ENCODE assay signal across 18 mouse cellular contexts in the genomic region with DNA sequence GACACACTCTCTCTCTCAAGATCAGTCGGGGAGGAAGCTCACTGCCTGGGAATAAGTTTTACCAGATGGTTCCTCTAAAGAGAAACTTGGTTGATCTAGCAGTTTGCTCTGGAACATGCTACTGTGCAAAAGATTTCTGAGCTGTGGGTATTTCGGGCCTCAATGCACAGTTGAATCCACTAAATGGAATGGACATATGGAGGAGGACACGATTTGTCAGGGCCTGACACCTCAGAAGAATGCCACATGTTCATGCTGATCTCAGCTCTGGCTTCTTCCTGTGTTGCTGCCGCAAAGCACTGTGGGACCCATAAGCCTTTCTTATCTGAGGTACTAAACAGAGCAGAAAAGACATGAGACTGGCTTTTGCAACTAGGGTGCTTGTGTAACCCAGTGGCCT. TPM values are rescaled to one million over a fixed set of nuclear protein-coding genes. Genes with fewer than 3 reads are reported as not detected.
"Had no signal": no experiment of that assay in that cellular context is flagged by ENCODE, and none has a peak within 500 bp of the region (broad histone marks: within the 10 kb centered on the region; RNA-seq: fewer than 3 reads in every experiment).

No protein-coding gene starts in this region.

- H3K4me3 ChIP-seq: limb, embryonic 10.5 days; liver, embryonic 15.5 days; midbrain, embryonic 10.5 days; myocyte; neural tube, embryonic 12.5 days had no signal

- DNase-seq: kidney, adult 9 months; kidney, postnatal 36 days; layer of hippocampus, adult 9-11 months; layer of hippocampus, postnatal 36 days; lung, adult 2 months; lung, postnatal 4 days; midbrain, embryonic 14.5 days; thymus, adult 18-20 months; thymus, postnatal 25 days had no signal

- H3K27ac ChIP-seq: kidney, postnatal 0 days; limb, embryonic 10.5 days; liver, embryonic 15.5 days; midbrain, embryonic 10.5 days; neural tube, embryonic 12.5 days had no signal

RNA-seq across cellular contexts. Expression of gene Vsig1, which starts 15.6 kb away (rescaled TPM):
- total RNA-seq: layer of hippocampus, adult 18-20 months; layer of hippocampus, postnatal 36 days; megakaryocyte, adult 5-6 weeks; neutrophil, adult 5-6 weeks had no signal
